Mouse (Mus musculus): Measurements from ENCODE around the gene Ryr3. TPM values are rescaled to one million over a fixed set of nuclear protein-coding genes. Genes with fewer than 3 reads are reported as not detected.

Gene Ryr3
- total RNA-seq, 2 experiments from 2014 or later, result 0.30 to 3.4 TPM

DNA sequence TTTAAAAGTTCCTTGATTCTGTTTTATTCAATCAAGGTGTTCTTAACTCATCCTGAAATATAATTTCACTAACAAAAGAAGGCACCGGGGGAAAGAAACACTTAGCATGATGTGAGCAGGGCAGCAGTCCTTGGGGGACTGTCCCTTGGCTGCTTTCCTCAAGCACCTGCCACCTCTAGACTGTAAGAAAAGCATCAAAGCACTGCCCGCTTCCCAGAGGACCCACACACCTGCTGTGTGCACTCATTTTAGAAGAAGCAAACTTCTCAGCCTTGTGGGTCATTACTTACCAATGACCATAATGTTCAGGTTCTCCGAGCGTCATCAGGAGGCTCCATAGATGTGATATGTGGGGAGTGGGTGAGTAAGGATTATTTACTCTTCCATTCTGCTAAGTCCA, 307.8 kb downstream of the Ryr3 start:
- no peak for DNase-seq

DNA sequence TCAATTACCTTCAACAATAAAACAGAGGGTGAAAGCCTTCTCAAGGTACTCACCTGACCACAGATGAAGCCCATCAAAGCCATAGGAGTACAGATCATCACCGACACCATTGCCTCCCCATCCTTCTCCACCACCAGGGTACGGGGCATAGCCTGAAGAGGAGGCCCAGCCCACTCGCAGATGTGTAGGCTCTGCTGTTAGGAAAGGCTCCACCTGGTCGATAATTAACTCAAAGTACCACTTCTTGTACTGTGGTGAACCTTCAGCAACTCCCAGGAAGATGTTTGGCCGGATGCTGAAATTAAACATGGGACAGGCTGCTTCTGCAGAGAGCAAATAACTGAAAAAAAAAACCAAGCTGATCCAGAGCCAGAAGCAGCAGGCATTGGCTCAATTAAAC, 316.1 kb downstream of the Ryr3 start:
- DNase-seq, result no peak

DNA sequence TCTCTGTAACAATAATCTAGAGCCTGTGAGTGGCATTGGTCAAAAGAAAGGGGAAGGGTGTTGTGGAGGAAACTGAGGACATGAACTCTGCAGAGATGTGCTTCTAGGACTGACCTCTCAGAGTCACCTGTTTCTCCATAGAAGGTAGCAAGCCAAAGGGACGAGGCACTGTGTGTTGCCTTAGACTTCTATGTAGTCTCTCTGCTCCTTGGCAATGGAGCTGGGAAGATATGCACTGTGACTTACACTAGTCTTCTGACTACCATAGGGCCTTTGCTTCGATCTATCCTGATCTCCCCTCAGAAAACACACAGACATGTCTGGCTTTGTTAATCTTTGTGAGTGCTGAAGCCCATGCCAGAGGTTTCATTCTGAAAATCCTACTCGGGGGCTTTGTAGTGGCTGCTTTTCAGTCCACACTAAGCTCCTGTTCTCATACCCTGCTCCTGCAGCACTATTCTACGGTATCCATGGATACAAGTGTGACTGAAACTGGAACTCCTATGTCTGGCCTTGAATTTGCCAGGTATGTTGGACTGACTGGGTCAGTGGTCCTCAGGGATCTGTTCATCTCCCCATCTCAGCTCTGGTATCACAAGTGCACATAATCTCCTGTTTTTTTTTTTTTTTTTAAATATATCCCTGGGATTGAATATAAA, 332.3 kb downstream of the Ryr3 start:
- DNase-seq, result no peak

DNA sequence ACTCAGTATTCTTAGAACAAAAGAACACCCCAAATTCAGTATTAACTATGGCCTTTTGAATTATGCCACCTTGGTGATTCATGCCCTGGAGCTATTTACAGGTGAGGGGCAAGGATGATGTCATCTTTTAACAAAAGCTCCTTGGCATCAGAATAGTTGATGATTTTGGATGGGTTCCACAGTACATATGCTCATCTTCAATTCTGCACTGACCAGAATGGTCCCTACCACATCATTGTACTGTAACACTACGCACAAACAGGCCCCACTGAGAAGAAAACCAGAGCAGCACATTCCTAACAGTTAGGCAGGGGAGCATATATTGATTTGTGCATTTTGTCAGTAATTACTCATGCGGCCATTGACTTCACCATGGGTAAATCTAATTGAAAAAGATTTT, 335.1 kb downstream of the Ryr3 start:
- no peak for DNase-seq

DNA sequence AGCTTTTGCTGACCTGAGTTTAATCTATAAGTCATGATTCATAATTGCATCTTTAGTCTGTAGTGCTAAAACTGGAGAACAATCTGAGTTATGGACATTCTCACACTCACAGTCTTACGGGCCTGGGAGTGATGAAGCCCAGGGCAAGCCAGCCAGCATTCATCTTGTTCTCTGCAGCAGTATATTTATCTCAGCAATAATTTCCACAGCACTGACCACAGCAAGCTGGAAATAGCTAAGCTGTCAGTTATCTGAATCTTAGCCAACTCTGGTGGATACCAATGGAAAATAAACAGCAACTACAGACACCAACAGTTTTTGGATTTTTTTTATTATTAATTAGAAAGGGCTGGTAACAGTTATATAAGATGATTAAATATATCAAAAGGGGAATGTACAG, 335.5 kb downstream of the Ryr3 start:
- no peak for DNase-seq

DNA sequence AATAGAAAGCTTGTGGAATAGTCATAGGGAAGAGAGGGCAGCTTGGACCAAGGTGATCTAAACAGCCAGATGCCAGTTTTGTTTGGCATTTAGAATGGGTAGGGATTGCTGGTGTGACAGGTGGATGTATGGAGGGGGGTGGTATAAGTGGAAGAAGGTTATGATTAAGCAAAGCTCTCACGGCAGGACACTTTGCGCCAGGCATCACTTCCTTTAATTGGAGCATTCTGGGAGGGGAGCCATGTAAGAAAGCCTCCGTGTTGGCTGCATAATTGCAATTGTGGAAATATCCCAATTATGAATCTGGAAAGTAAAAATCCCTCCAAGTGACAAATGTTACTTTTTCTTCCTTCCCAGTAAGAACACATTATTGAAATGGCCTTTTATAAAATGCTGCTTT, 339.5 kb downstream of the Ryr3 start:
- no peak for DNase-seq

DNA sequence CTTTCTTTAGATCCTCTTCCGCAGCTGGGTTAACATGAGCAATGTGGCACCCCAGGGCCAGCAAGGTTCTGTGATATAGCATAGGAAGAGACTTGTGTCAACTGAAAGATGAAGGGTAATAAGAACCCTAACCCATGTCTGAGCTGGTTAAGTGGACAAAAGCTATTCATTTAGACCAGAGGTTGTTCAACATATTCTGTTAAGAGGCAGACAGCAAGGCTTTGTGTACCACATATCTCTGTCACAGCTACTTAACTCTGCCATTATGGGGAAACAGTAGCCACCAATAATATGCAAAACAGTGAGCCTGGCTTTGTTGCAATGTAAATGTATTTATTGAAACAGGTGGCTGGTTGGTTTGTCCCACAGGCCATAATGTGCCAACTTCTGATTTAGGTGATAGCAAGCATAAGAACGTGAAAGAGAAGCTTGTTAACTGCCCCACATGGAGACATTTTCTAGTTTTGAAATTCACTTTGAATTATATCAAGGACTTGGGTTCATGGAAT, 350.8 kb downstream of the Ryr3 start:
- no peak for DNase-seq

DNA sequence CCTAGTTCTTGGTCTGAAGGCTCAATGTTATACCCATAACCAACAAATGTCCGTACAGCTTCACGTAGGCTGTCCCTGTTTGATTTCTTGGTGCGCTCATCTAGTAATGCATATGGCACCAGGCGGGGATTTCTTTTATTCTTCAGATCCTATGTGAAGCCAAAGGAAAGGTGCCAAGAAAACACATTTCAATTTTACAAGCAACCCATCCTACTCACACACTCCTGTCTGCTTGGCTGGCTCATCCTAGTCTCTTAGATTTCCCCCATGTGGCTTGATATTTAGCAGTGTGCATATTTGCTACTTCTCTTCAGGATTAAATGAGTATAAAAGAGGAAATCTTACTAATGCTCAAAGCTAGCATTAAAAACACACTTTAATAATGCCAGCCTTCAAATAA, 355.1 kb downstream of the Ryr3 start:
- DNase-seq, result no peak

DNA sequence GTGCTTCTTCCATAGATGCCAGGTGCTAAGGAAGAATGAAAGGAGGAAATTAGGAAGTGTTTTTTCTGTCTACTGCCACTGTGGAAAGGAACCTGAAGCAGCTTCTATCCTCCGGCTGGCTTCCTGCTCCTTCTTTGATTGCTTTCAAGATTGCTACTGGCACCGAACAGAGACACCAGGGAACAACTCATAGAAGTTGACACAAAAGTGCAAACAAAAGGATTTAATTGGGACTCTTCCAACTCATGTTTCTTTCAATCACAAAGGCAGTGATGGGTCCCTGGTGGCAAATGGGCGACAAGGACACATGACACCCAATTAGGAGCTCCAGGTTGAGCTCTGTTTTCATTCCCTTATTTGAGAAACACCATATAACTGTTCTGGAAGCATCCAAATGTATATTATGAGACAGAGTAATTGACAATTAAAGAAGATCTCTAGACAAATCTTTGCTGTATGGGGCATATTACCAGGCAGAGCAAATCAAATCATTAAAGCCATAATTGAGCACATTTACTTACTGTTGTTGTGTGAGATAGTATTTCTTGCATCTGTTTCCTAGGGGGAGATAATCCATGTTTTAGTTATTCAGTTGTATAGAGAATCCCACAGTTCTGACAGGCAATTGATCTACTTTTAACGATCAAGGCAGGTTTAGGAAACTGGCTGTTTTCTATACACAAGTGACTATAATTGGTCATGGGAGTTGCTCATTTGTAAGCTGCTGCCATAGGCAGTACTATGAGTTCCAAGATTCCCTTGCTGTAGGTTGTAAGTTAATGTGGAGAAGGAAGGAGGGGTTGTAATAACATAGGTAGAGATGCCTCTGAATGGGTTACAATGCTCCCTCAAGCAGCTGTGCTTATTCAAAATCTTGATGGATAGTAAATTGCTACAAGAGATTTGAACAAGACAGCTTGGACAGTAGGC, 371.0 kb downstream of the Ryr3 start:
- DNase-seq, result no peak

DNA sequence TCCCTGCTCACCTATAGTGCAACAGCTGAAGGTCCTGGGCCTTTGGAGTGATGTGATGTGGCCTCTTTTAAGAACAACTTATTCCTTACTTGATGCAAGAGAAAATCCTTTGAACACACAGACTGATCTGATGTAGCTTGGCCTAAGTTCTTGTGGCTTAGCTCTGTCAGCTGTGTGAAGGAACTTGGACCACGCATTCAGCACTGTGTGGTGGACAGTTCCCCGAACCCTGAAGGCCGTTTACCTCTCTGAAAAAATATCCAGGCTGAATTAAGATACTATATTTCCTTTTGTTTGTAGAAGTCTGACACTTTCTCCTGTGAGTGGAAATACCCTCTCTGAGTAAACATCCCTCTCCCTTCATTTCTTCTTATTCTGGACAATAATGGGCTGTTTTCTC, 374.0 kb downstream of the Ryr3 start:
- DNase-seq, result peak; percentile 44

DNA sequence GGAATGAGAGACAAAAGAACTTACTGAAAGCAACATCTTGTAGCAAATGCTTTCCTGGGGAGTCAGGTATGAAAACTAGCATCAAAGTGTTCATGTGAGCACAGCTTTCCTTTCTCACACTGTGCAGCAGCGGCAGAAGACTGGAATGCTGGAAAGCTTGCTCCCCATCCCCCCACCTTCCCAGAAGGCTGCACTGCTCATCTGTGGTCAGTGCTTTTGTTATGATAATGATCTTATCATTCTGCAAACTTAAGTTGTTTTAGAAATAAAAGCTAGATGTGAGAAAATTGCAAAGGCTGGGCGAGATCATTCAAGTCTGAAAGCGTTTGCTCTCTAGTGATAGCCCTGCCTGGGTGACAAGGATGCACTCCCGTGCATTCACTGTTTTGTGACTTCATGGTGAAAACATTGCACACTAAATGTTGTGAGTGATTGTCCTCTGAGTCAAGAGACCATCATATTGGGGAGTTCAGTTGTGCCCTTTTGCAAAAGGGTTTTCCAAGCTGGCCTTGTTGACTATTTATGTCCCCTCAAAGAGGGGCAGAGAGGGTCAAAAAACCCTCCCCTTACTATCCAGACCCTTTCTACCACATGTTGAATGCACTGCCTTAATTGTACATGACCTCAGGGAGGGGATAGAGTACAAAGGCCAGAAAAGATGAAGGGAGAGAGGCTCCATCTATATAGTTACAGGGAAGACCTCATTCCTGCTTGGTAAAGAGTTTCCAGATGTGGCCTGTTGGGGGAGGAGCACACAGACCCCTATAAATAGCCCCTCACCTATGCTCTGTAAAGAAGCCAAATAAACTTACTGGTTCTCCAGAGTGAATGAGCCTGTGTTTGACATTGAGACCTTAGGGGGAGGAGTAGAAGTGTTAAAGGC, 385.2 kb downstream of the Ryr3 start:
- DNase-seq, result no peak

DNA sequence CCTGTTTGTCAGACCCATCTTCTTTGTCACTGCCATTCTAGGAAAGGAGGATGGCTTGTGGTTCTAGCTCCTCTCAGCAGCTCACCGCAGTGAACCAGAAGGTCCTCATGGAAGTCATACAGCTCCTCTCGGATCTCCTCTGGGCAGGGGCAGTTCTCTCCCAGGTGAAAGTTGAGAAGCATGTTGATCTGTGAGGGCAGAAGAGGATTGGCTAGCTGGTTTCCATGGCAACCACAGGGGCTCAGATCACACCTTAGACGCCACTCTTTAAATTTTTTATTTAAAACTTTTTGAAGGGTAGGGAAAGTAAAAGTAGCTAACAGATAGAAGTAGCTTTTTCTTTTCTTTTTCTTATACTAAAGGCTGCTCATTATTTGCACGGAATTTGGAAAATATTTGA, 390.3 kb downstream of the Ryr3 start:
- no peak for DNase-seq

DNA sequence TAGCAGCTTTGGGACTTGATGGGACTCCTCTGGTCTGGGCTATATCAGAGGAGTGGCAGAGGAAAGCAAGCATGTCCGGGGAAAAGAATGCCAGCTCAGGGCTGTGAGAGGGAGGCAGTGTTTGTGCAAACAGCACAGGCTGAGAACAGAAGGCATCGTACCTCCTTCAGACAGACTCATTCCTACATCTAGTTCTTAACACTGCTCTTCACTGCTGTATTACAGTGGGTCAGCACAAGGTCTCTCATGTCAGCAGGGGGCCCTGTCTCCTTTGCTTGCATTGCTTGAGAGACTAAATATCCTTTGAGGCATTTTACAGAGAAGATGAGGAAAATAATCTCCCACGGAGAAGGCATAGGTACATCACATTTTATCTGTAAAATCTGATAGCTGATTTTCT, 394.2 kb downstream of the Ryr3 start:
- no peak for DNase-seq

DNA sequence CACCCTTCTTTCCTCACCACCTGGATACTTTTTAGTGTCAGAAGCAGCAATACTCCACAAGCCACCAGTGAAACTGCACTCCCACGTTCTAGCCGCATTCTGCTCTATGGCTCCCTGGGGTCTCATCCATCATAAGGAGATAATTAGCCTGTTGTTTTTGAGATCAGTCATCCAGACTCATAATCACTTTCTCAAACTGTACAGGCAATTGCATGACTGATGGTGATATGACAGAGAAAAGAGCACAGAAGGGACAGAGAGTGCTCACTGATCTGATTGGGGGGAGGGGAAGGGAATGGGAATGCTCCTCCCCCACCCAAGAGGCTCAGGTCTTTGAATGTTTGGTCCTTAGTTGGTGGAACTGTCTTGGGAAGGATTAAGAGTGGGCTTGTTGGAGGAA, 397.8 kb downstream of the Ryr3 start:
- DNase-seq, result no peak

DNA sequence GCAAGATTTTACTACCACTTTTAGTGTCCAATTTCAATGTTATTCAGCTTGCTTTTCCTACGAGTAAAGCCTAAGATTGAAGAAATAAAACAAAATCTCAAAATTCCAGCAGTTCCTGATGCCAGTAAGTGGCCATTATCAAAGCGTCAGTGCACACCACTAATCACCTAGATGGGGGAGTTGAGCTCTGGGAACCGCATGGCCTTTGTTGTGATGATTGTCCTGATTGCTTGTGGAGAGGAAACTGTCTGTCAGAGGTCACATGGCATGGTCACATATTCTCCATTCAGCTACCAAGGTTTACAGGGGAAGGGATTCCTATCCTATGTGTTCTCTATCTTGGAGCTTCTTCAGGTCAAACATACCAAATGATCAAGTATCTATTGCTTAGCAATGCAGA, 399.9 kb downstream of the Ryr3 start:
- DNase-seq, result no peak

DNA sequence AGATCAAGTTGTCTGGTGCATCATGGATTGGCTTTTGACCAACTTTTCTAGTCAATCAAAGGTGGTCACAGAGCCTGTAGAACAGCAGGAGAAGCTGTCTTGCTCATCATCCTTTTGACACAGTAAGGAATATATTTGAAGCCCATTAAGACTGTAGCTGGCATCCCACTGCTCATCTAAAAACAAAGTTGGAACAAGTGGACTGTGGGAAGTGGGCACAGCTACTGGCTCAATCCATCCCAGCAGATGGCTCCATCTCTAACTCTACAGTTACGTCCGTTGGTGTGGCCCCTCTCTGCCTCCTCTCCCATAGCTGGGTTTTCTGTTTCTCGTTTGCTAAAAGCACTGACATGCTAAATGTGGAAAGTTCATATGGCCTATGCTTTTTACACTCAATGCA, 400.9 kb downstream of the Ryr3 start:
- no peak for DNase-seq

DNA sequence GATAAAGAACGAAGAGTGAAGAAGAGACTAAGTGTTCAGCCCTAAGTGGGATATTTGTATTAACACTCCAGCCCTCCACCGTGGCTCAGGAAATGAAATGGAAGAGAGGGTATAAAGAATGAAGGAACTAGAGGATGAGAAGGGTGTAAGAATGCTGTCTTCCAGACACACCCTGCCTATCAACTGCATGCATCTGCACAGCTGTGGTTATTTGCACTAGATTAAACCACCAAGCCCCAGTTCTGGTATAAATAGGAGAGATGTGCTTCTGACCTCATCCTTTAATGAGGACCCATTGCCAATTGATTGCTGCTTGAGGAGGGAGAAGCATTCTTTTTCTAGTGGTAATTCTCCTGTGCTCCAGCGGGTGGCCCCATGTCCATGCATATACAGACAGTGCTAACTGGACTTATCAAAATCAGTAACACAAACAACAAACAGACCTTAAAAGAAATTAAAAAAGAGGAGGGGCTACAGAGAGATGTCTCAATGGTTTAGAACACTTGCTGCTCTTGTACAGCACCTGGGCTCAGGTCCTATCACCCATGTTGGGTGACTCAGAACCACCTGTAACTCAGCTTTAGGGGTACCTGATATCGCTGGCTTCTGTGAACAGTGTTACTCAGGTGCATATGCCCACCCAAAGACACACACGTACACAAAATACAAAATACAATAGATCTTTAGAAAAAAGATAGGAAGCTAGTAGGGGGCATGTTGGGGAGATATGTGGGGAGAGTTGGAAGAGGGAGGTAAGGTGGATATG, 404.1 kb downstream of the Ryr3 start:
- no peak for DNase-seq

DNA sequence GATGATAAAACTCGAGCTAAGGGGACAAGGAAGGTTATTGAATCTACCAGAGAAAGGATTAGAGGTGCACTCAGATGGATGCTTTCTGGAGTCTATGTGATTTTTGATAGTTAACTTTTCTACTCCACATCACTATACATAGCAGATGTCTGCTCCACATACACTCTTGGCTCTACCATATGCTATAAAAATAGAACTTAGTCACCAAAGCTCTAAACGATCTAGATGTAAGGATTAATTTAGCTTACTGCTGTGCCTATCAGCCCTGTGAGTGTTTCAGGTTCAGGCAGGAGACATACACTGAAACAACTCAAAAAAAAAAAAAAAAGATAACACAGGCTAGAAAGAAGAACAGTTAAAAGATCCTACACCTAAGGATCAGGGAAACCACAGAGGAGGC, 410.9 kb downstream of the Ryr3 start:
- DNase-seq, result no peak

DNA sequence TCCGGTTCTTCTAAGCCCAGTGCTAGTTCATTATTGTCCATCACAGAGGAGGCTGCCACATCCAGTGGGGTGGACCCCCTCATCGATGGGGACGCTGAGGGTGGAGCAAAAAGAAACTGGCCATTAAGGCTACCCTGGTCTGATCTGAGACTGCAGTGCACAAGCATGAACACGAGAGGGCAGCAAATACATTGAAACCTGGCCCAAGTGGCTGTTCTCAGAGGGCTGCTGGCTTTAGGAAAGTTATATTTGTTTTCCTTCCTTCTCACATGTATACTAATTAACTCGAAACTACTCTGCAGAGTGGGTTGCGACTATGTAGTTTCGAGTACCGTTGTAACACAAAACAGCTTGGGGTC, 416.9 kb downstream of the Ryr3 start:
- DNase-seq, result peak; percentile 75

DNA sequence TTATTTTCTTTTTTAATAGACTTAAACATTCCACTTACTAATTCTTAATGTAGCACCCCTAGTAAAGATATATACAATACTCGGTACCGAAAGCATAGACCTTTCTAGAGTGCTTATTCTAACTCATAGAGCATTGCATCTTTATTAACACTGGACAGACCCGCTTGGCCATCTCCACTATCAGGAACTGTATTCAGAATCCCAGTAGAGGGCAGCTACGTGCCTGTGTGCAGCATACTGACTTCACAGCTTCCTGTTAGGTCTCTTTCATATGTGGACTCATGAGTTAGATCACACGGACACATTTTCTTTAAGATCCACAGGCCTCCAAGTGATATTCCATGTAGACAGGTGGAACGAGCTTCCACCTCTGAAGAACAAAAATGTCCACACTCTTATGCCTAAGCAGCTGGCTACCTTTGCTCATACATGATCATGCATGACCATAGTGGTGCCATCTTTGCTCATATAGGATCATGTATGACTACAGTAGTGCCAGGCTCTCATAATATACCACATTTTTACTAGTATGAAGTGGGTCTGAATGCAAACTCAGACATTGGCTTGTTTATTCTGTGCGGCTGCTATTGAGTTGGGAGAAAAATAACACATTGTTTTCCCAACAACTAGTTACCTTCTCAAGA, 417.4 kb downstream of the Ryr3 start:
- DNase-seq, result no peak

DNA sequence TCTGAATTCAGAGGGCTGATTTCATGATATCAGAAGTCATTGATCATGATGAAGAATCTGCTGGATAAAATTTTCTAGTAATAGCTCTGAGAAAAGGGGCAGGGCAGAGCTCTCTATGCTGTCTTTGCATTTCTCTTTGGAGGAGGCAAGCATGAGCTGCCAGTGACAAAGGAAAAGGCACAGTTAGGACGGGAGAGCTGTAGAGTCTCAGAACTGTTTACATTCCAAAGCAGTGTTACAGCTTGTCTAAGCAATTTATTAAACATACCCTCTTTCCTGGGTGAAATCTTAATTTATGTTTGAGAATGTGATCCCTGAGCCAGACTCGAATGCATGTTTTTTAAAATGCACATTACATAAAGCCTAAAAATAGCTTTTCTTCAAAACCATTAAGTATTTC, 435.3 kb downstream of the Ryr3 start:
- no peak for DNase-seq

All from adrenal gland, postnatal 10 days (tissue).